Mouse (Mus musculus) limb, embryonic 14.5 days (tissue): ENCODE measurements around the gene Cfap97d1. TPM values are rescaled to one million over a fixed set of nuclear protein-coding genes. Genes with fewer than 3 reads are reported as not detected.

ENCODE experiments used
- ATAC-seq: fragments of 200-750 bp; cut with Nextera tagmentation; 2 replicates; pipeline ENCODE4 v1.8.0; 2017; ENCODE audit warnings: low read depth, moderate number of reproducible peaks, moderate TSS enrichment; ENCODE audit not compliant: low FRiP score
- DNase-seq: peaks from one replicate; pipeline ENCODE4 v3.0.0-alpha.2; 2015; ENCODE audit warnings: low spot score
- H3K27ac ChIP-seq: fragments of 300-500 bp; sonication (generic); replicated peaks from 2 replicates; pipeline ENCODE4 v1.5.1; 2014; ENCODE audit warnings: low read depth, mild to moderate bottlenecking, low read length, moderate library complexity, mixed read lengths
- H3K27me3 ChIP-seq: fragments of 300-500 bp; sonication (generic); 2 replicates; pipeline ENCODE4 v1.6.1; 2014; ENCODE audit warnings: low read length, mixed read lengths; ENCODE audit not compliant: control insufficient read depth, insufficient read depth
- H3K36me3 ChIP-seq: fragments of 300-500 bp; sonication (generic); 2 replicates; pipeline ENCODE4 v1.6.1; 2014; ENCODE audit warnings: mild to moderate bottlenecking, low read length, moderate library complexity, mixed read lengths; ENCODE audit not compliant: control insufficient read depth, insufficient read depth
- H3K4me1 ChIP-seq: fragments of 300-500 bp; sonication (generic); 2 replicates; pipeline ENCODE4 v1.6.1; 2014; ENCODE audit warnings: antibody characterized with exemption, low read length, mixed read lengths; ENCODE audit not compliant: control insufficient read depth, insufficient read depth
- H3K4me2 ChIP-seq: fragments of 300-500 bp; sonication (generic); replicated peaks from 2 replicates; pipeline ENCODE4 v1.6.1; 2014; ENCODE audit warnings: low read depth, mild to moderate bottlenecking, low read length, moderate library complexity; ENCODE audit not compliant: severe bottlenecking
- H3K4me3 ChIP-seq: fragments of 300-500 bp; sonication (generic); replicated peaks from 2 replicates; pipeline ENCODE4 v1.5.1; 2014; ENCODE audit warnings: low read length
- H3K9ac ChIP-seq: fragments of 300-500 bp; sonication (generic); 2 replicates; pipeline ENCODE4 v1.6.1; 2014; ENCODE audit warnings: mild to moderate bottlenecking, low read depth, low read length, moderate library complexity; ENCODE audit not compliant: severe bottlenecking
- H3K9me3 ChIP-seq: fragments of 300-500 bp; sonication (generic); 2 replicates; pipeline ENCODE4 v1.6.1; 2016; ENCODE audit warnings: low read length; ENCODE audit not compliant: control insufficient read depth
- POLR2A ChIP-seq: fragments of 200-500 bp; IDR thresholded peaks from 2 replicates; pipeline ENCODE4 v1.8.0; 2012; ENCODE audit warnings: inconsistent platforms, mild to moderate bottlenecking, moderate library complexity, borderline replicate concordance; ENCODE audit not compliant: insufficient read depth, insufficient read length; ENCODE audit errors: extremely low read depth
- WGBS: fragments of 180-500 bp; shearing (Covaris S2); extraction: QIAGEN DNeasy Blood & Tissue Kit; methylation state at CpG from one replicate; pipeline ENCODE4 v1.1.7; 2014; 5-methylcytosine and 5-hydroxymethylcytosine counted together
- polyA plus RNA-seq, 2 experiments: library from polyadenylated mRNA; depleted of rRNA in 1 of 2; stranded (reverse) in 1 of 2; unstranded in 1 of 2; fragments of >200 nt; fragmentation: Nextera tagmentation in 1 of 2; extraction: Ambion mirVana in 1 of 2; gene quantifications; 2 replicates each; pipeline versions ENCODE4 v1.2.1 to v1.2.3; 2012 to 2014

Gene Cfap97d1
- polyA plus RNA-seq, 2 experiments: not detected

GRCm38 (mm10) chr11:101963043-101963442, 21.0 kb upstream of the Cfap97d1 start:
- Histone ChIP-seq H3K9me3 (no peaks in the 10 kb centered on the region), H3K36me3 (no peaks in the 10 kb centered on the region), H3K9ac (no peak overlapping the region), H3K4me1 (peaks cover 11% of the 10 kb centered on the region), H3K4me2 (peak overlapping the region; percentile 96), H3K27me3 (peaks cover 55% of the 10 kb centered on the region), H3K27ac (no peak overlapping the region), H3K4me3 (peak overlapping the region; percentile 55)
- no peak for TF ChIP-seq POLR2A
- 4% methylated on average over 11 of the region's 11 CpGs for WGBS
- ATAC-seq (no peak), DNase-seq (no peak)

DNA sequence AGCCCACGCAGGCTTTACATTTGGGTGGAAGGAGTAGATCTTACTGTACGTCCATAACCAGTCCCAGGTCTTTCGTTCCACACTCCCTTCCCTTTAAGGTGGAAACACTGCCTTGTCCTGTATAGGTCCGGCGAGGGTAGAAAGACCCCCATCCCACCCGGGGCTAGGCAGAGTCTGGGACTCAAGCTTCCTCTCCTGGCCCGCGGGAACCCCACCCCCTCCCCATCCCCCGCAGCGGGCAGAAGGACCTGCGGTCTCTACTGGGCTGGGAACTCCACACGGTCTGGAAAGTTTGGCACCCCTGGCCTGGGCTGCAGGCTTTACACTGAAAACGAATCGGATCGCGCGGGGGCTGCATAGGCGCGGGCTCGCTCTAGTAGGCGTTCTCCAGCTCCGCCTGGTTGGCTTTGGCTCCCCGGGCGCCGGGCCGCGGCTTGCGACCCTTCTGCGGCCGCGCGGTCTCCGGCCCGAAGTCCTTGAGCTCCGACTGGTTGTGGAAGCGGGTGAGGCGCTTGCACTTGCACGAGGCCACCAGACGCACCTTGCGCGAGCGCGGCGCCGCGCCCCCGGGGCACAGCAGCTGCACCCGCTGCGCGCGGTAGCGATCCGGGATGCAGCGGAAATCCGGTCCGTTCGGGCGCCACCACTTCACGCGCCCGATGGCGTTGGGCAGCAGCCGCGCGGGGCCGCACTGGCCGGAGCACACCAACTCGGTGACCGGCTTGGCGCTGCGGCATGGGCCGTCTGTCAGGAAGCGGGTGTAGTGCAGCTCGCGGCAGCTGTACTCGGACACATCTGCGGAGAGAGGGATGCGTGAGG, 20.4 kb upstream of the Cfap97d1 start:
- Histone ChIP-seq H3K4me2 (peak overlapping the region; percentile 96), H3K4me3 (peak overlapping the region; percentile 55), H3K9ac (peak overlapping the region; percentile 55), H3K4me1 (peaks cover 11% of the 10 kb centered on the region), H3K9me3 (no peaks in the 10 kb centered on the region), H3K27ac (no peak overlapping the region), H3K27me3 (peaks cover 55% of the 10 kb centered on the region), H3K36me3 (no peaks in the 10 kb centered on the region)
- DNase-seq: no peak
- ATAC-seq: peak; percentile 33; the same call in 1 of the 2 replicates
- no peak for TF ChIP-seq POLR2A
- under 1% methylated on average over 76 of the region's 78 CpGs for WGBS

DNA sequence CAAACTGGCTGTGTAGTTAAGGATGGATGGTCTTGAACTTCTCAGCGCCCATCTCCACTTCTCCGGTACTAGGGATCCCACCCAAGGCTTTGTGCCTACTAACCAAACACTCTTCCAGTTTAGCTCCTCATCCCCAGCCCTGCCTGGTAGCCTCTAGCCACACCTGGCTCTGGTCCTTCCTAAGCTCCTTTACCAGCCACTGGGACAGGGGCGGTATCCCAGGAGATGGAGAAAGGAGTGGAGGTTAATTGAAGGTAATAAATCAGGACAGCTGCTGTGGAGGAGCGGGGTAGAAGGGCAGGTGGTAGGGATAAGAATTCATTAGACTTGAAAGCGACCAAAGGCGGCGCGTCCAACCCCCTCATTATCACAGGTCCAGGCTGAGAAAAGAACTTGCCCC, 19.4 kb upstream of the Cfap97d1 start:
- Histone ChIP-seq H3K36me3 (no peaks in the 10 kb centered on the region), H3K4me2 (no peak overlapping the region), H3K4me3 (peak overlapping the region; percentile 55; the same call in 1 of the 2 replicates), H3K9ac (no peak overlapping the region), H3K27ac (no peak overlapping the region), H3K4me1 (peaks cover 11% of the 10 kb centered on the region), H3K27me3 (peaks cover 55% of the 10 kb centered on the region), H3K9me3 (no peaks in the 10 kb centered on the region)
- no peak for TF ChIP-seq POLR2A
- ATAC-seq: no peak
- WGBS: 6% methylated on average over 8 of the region's 8 CpGs
- DNase-seq: no peak

DNA sequence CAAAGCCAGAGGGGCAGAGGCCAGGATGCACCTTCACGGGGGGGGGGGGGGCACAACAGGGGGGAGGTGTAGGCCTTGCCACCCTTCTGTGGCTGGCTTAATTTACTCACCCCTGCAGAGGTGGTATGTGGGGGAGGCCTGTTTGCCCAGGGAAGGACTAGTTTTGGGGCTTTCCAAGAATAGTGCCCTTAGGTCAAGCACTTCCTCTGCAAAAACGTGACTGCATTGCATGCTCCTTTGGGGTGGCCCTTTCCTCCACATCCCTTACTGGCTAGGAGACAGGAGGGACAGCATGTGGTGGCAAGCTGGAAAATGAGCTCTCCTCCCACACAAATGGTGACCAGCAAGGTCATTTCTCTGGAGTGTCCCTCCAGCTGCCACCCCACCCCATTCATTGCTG, 18.5 kb upstream of the Cfap97d1 start:
- Histone ChIP-seq H3K36me3 (no peaks in the 10 kb centered on the region), H3K4me3 (no peak overlapping the region), H3K9ac (no peak overlapping the region), H3K27me3 (peaks cover 55% of the 10 kb centered on the region), H3K4me2 (no peak overlapping the region), H3K27ac (no peak overlapping the region), H3K9me3 (no peaks in the 10 kb centered on the region), H3K4me1 (peaks cover 11% of the 10 kb centered on the region)
- no peak for ATAC-seq
- WGBS: 9% methylated on average over 2 of the region's 2 CpGs
- TF ChIP-seq POLR2A: no peak
- no peak for DNase-seq

DNA sequence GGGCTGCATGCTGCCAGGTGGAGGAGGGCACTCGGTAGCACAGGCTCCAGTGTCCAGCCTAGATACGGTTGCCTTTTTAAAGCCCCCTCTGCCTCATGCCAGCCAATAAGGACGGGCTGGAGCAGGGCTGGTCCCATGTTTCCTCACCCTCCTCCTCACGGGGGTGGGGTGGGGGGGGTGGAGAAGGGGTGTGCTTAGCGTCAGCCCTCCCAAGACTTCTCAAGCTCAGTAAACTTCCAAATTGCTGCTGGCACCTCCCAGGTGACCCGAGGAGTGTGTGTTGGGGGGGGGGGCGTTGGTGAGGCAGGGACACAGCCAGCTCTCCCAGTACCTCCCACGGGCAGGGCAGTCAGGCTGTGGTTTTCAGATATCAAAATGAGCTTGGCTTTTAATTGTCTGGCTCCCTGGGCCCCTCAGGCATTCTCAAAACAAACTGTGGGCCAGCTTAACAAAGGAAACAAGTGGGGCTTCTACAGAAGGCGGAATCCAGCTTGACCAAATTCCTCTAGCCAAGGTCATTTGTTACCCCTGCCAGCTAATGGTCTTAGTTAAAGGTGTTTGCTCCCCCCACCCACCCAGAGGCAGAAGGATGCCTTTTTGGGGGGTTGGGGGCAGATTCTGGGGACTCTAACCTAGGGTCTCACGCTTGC, 17.0 kb upstream of the Cfap97d1 start, which contains the start of gene Sost:
Gene Sost, minus strand, starts transcription at position 51 of the 650 bp plus-strand sequence.
- no peak within 1 kb of the TSS for H3K9ac ChIP-seq
- DNase-seq: no peak
- no peak within 1 kb of the TSS for H3K4me2 ChIP-seq
- TF ChIP-seq POLR2A: no peak
- peaks cover 47% of the 10 kb centered on the region for H3K27me3 ChIP-seq
- ATAC-seq: no peak
- H3K36me3 ChIP-seq: no peaks in the 10 kb centered on the region
- H3K9me3 ChIP-seq: no peaks in the 10 kb centered on the region
- WGBS: 23% methylated on average over 10 of the region's 10 CpGs
- H3K4me1 ChIP-seq: peaks cover 11% of the 10 kb centered on the region
- no peak within 1 kb of the TSS for H3K4me3 ChIP-seq
- no peak within 1 kb of the TSS for H3K27ac ChIP-seq
